Mouse (Mus musculus): ENCODE measurements around the gene Ifna4. TPM values are rescaled to one million over a fixed set of nuclear protein-coding genes. Genes with fewer than 3 reads are reported as not detected.
A peak's percentile ranks its signal among the peaks of the same experiment; 100 is the strongest.

The Ifna4 gene
- polyA plus RNA-seq, 1 experiment, result not detected

DNA sequence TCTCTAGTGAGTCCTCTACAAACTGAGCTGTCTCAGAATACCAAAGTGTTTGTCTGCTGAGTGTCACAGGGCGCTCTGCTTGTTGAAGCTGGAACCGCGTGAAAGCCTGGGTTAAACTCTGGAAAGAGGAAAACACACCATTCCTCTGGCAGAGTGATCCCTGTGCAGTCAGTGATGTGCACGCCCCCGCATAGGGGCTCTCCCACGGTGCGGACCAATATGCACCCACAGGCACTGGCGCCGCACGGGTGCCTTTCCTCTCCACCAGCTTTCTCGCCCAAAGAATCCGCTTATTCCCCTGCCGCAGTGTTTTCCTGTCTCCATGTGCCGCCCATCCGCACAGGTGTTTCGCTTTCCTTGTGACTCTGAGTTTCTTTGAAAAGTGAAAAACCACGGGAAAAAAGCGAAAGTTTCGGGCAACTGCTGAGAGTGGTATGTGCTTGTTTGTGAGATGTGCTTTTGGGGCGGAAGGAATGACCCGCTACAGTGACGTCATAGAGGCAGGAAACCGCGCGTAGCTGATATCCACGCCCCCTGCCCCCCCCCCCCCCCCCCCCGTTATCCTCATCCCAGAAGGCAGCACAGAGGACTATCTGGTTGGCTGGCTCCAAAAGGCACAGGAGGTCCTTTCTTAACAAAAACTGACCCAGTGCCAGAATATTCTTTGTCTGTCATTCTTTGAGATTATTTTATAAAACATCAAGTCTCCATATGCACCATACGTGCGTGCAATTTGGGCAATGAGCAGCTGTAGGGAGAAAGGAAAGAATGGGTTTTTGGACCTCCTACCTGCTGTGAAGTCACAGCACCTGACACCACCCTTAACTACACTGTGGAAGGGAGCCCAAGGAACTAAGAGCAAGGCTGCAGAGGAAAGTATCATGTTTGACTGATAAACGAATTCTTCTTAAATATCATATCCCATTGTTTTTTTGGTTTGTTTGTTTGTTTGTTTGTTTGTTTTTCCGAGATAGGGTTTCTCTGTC, 26.6 kb downstream of the Ifna4 start:
- H3K27ac ChIP-seq (ENCODE audit: control insufficient read depth, insufficient read depth, low read depth, low read length), result peak overlapping the region; percentile 77
- no peak for TF ChIP-seq CTCF (IDR thresholded peaks at IDR 0.05; ENCODE audit: control insufficient read depth, insufficient read depth, insufficient replicate concordance, low read depth, low read length)
- TF ChIP-seq POLR2A (IDR thresholded peaks at IDR 0.05; ENCODE audit: control insufficient read depth, low read depth, low read length), result peak; percentile 30; the same call in 1 of the 2 replicates

DNA sequence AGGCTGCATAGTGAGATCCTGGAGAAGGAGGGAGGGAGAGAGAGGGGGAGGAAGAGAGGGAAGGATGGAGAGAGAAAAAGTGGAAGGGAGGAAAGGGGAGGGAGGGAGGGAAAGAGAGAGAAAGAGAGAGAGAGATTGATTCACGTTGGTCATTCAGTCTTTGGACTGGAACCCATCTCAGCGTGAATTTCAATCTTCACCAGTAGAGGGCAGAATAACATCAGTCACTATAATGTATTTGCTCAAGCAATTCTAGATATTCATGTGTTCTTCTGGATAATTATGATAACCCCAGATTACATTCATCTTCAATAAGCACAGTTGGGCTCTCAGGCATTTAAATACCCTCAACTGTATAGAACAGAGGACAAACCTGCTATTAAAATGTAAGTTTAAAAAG, 31.0 kb downstream of the Ifna4 start:
- Histone ChIP-seq H3K27me3 (ENCODE audit: control insufficient read depth, insufficient read depth, low read length) (no peaks in the 10 kb centered on the region), H3K4me1 (ENCODE audit: control insufficient read depth, insufficient read depth, low read length) (peaks cover 3% of the 10 kb centered on the region), H3K36me3 (ENCODE audit: control insufficient read depth, insufficient read depth, low read length) (no peaks in the 10 kb centered on the region), H3K4me3 (ENCODE audit: control insufficient read depth, low read depth, low read length) (no peak overlapping the region), H3K27ac (ENCODE audit: control insufficient read depth, insufficient read depth, low read depth, low read length) (no peak overlapping the region)
- TF ChIP-seq POLR2A (IDR thresholded peaks at IDR 0.05; ENCODE audit: control insufficient read depth, low read depth, low read length) (no peak), CTCF (IDR thresholded peaks at IDR 0.05; ENCODE audit: control insufficient read depth, insufficient read depth, insufficient replicate concordance, low read depth, low read length) (no peak)

More for the DNA sequence above, 26.6 kb downstream of the Ifna4 start:
- Histone ChIP-seq H3K36me3 (ENCODE audit: control insufficient read depth, insufficient read depth, low read length) (no peaks in the 10 kb centered on the region), H3K4me1 (ENCODE audit: control insufficient read depth, insufficient read depth, low read length) (peaks cover 6% of the 10 kb centered on the region), H3K4me3 (ENCODE audit: control insufficient read depth, low read depth, low read length) (peak overlapping the region; percentile 87), H3K27me3 (ENCODE audit: control insufficient read depth, insufficient read depth, low read length) (no peaks in the 10 kb centered on the region)

DNA sequence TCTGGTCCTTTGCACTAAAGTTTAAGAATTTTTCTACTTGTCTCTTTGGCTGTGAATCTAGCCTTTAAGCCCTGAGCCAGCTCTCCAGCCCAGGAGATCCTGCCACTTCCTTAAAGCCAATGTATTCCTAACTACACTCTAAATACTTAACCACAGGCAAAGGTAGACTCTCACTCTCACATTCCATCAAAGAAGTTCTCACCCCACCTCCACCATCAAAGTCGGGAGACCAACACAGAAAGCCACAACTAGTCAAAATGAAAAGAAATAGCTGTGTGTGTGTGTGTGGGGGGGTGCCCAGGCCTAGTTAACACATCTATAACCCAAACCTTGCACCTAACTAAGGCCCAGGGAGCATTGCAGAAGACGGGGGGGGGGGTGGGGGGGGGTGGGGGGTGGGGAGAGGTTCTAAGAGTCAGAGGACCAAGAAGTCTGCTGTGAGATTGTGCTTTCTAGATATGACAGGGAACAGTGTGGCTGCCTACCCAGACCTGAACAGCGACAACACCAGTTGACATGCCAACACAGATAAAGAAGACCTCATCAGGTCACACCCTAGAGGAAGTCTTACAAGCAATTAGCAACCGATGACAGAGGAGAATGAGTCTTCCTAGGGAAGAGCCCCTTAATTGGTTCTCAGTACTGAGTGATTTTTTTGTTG, 33.9 kb downstream of the Ifna4 start:
- no peaks in the 10 kb centered on the region for H3K36me3 ChIP-seq (ENCODE audit: control insufficient read depth, insufficient read depth, low read length)
- no peak overlapping the region for H3K27ac ChIP-seq (ENCODE audit: control insufficient read depth, insufficient read depth, low read depth, low read length)
- peaks cover 6% of the 10 kb centered on the region for H3K4me1 ChIP-seq (ENCODE audit: control insufficient read depth, insufficient read depth, low read length)
- no peak for TF ChIP-seq CTCF (IDR thresholded peaks at IDR 0.05; ENCODE audit: control insufficient read depth, insufficient read depth, insufficient replicate concordance, low read depth, low read length)
- no peak for TF ChIP-seq POLR2A (IDR thresholded peaks at IDR 0.05; ENCODE audit: control insufficient read depth, low read depth, low read length)
- H3K4me3 ChIP-seq (ENCODE audit: control insufficient read depth, low read depth, low read length), result no peak overlapping the region
- no peaks in the 10 kb centered on the region for H3K27me3 ChIP-seq (ENCODE audit: control insufficient read depth, insufficient read depth, low read length)

DNA sequence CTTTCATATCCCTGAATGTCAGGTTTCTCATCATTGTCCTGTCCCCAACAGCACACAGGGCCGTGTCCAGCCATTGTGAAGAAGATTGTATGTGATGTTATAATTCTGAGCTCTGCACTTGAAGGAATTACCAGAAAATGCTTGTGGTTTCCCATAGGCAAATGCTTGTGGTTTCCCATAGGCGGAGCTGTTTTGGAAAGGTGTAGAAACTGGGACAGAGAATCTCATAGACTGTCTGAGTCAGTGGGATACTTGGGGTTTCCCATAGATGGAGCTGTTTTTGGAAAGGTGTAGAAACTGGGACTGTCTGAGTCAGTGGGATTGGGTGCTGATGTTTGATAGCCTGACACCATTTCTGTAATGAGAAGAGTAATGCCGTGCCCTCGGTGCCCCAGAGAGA, 34.9 kb downstream of the Ifna4 start:
- TF ChIP-seq POLR2A (IDR thresholded peaks at IDR 0.05; ENCODE audit: control insufficient read depth, low read depth, low read length), result no peak
- no peak for TF ChIP-seq CTCF (IDR thresholded peaks at IDR 0.05; ENCODE audit: control insufficient read depth, insufficient read depth, insufficient replicate concordance, low read depth, low read length)
- Histone ChIP-seq H3K36me3 (ENCODE audit: control insufficient read depth, insufficient read depth, low read length) (no peaks in the 10 kb centered on the region), H3K27me3 (ENCODE audit: control insufficient read depth, insufficient read depth, low read length) (no peaks in the 10 kb centered on the region), H3K4me1 (ENCODE audit: control insufficient read depth, insufficient read depth, low read length) (peaks cover 6% of the 10 kb centered on the region), H3K4me3 (ENCODE audit: control insufficient read depth, low read depth, low read length) (no peak overlapping the region), H3K27ac (ENCODE audit: control insufficient read depth, insufficient read depth, low read depth, low read length) (no peak overlapping the region)

DNA sequence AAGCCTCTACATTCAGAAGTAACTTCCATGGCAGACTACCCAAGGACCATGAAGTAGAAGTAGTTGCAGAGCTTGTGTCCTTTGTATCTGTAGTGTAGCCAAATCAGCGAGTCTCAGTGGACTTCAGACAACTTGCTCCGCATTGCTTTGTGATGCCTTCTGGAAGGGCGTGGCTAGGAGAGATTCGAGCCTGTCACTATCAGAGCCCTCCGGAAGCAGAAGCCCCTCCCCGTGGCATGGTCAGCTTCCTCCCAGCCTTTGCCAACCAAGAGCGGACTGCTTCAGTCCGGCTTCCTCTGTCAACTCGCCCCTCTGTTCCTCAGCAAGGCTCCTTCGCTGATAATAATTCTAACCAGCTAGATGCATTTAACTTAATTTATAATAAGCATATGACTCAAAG, 36.6 kb downstream of the Ifna4 start:
- H3K4me1 ChIP-seq (ENCODE audit: control insufficient read depth, insufficient read depth, low read length), result peaks cover 6% of the 10 kb centered on the region

DNA sequence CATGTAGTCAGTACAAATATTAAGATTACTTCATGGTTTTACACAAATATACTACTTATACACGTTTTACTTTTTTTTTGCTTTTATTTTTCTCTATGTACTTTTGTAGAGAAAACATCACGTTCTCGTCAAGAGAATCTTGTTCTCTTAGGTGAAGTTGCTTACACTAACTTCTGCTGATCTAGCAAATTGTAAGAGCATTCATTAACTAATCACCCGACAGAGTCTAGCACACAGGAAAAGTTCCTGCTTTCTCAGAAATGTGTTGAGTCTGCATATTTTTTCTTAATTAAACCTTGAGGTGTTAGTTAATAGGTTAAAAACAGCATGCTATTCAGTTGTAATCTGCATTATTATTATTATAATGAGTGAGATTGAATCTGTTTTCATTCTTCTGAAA, 37.1 kb downstream of the Ifna4 start:
- H3K36me3 ChIP-seq (ENCODE audit: control insufficient read depth, insufficient read depth, low read length), result no peaks in the 10 kb centered on the region
- H3K27ac ChIP-seq (ENCODE audit: control insufficient read depth, insufficient read depth, low read depth, low read length), result no peak overlapping the region
- H3K4me1 ChIP-seq (ENCODE audit: control insufficient read depth, insufficient read depth, low read length), result peaks cover 6% of the 10 kb centered on the region
- no peaks in the 10 kb centered on the region for H3K27me3 ChIP-seq (ENCODE audit: control insufficient read depth, insufficient read depth, low read length)
- no peak for TF ChIP-seq CTCF (IDR thresholded peaks at IDR 0.05; ENCODE audit: control insufficient read depth, insufficient read depth, insufficient replicate concordance, low read depth, low read length)
- TF ChIP-seq POLR2A (IDR thresholded peaks at IDR 0.05; ENCODE audit: control insufficient read depth, low read depth, low read length), result no peak
- H3K4me3 ChIP-seq (ENCODE audit: control insufficient read depth, low read depth, low read length), result no peak overlapping the region

More for the DNA sequence above, 36.6 kb downstream of the Ifna4 start:
- no peak overlapping the region for H3K27ac ChIP-seq (ENCODE audit: control insufficient read depth, insufficient read depth, low read depth, low read length)
- H3K36me3 ChIP-seq (ENCODE audit: control insufficient read depth, insufficient read depth, low read length), result no peaks in the 10 kb centered on the region
- no peak overlapping the region for H3K4me3 ChIP-seq (ENCODE audit: control insufficient read depth, low read depth, low read length)
- H3K27me3 ChIP-seq (ENCODE audit: control insufficient read depth, insufficient read depth, low read length), result no peaks in the 10 kb centered on the region
- no peak for TF ChIP-seq CTCF (IDR thresholded peaks at IDR 0.05; ENCODE audit: control insufficient read depth, insufficient read depth, insufficient replicate concordance, low read depth, low read length)
- no peak for TF ChIP-seq POLR2A (IDR thresholded peaks at IDR 0.05; ENCODE audit: control insufficient read depth, low read depth, low read length)

DNA sequence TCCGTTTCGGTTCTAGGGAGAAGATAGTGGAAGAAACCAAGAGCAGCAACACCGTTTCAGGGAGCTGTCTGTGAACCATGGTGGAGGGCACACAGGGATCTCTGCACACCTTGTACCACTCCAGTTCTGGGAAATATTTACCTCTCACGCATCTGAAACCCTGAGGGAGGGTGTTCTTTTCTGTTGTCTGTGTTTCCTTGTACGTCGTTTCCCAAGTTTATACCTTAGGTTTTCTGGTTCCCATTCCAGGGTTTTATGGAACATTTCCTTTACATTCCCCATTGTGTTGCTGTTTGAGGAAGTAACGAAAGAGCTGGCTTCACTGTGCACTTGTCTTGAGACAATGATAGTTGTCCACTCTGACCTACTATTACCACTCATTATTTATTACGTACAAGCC, 38.4 kb downstream of the Ifna4 start, which contains the start of gene Ifne:
Ifne (minus strand) TSS at position 101 of the 400 bp plus-strand sequence.
- TF ChIP-seq CTCF (IDR thresholded peaks at IDR 0.05; ENCODE audit: control insufficient read depth, insufficient read depth, insufficient replicate concordance, low read depth, low read length) (no peak), POLR2A (IDR thresholded peaks at IDR 0.05; ENCODE audit: control insufficient read depth, low read depth, low read length) (no peak)
- H3K4me1 ChIP-seq (ENCODE audit: control insufficient read depth, insufficient read depth, low read length), result peaks cover 6% of the 10 kb centered on the region
- no peaks in the 10 kb centered on the region for H3K36me3 ChIP-seq (ENCODE audit: control insufficient read depth, insufficient read depth, low read length)
- H3K27me3 ChIP-seq (ENCODE audit: control insufficient read depth, insufficient read depth, low read length), result no peaks in the 10 kb centered on the region
- no peak within 1 kb of the TSS for H3K27ac ChIP-seq (ENCODE audit: control insufficient read depth, insufficient read depth, low read depth, low read length)
- no peak within 1 kb of the TSS for H3K4me3 ChIP-seq (ENCODE audit: control insufficient read depth, low read depth, low read length)

Measured in testis, adult 2 months (tissue).